Mouse (Mus musculus): ENCODE results near the gene Ltb. TPM values are rescaled to one million over a fixed set of nuclear protein-coding genes. Genes with fewer than 3 reads are reported as not detected.

Gene Ltb
- polyA plus RNA-seq, 1 experiment, result 12.1 TPM

GRCm38 (mm10) chr17:35200398-35200797 is 6.2 kb downstream of the Ltb start:
- Histone ChIP-seq H3K27me3 (replicated peaks) (peaks cover 15% of the 10 kb centered on the region), H3K9me3 (no peaks in the 10 kb centered on the region), H3K4me3 (replicated peaks) (peak overlapping the region; percentile 95), H3K4me1 (peaks cover 89% of the 10 kb centered on the region), H3K36me3 (replicated peaks; ENCODE audit: low read length) (peaks cover 16% of the 10 kb centered on the region)
- TF ChIP-seq GATA1 (IDR thresholded peaks at IDR 0.05; ENCODE audit: borderline replicate concordance, low read length) (no peak), FLI1 (IDR thresholded peaks at IDR 0.05; ENCODE audit: low read length) (no peak; the same call in 1 of the 2 replicates)

GRCm38 (mm10) chr17:35201128-35201527 is 6.9 kb downstream of the Ltb start:
- Histone ChIP-seq H3K36me3 (replicated peaks; ENCODE audit: low read length) (peaks cover 16% of the 10 kb centered on the region), H3K4me1 (peaks cover 82% of the 10 kb centered on the region), H3K27me3 (replicated peaks) (peaks cover 15% of the 10 kb centered on the region), H3K9me3 (no peaks in the 10 kb centered on the region), H3K4me3 (replicated peaks) (peak overlapping the region; percentile 95)
- TF ChIP-seq GATA1 (IDR thresholded peaks at IDR 0.05; ENCODE audit: borderline replicate concordance, low read length) (no peak), FLI1 (IDR thresholded peaks at IDR 0.05; ENCODE audit: low read length) (no peak)

- Histone ChIP-seq H3K4me1 (peaks cover 76% of the 10 kb centered on the region), H3K36me3 (replicated peaks; ENCODE audit: low read length) (peaks cover 16% of the 10 kb centered on the region), H3K9me3 (no peaks in the 10 kb centered on the region), H3K4me3 (replicated peaks) (peak within 1 kb of the TSS; percentile 95), H3K27me3 (replicated peaks) (peaks cover 15% of the 10 kb centered on the region)
- no peak for TF ChIP-seq FLI1 (IDR thresholded peaks at IDR 0.05; ENCODE audit: low read length)
- TF ChIP-seq GATA1 (IDR thresholded peaks at IDR 0.05; ENCODE audit: borderline replicate concordance, low read length), result no peak
Measured at GRCm38 (mm10) chr17:35201787-35202186, 7.5 kb downstream of the Ltb start, which contains the start of gene Tnf. Tnf (minus strand) TSS chr17:35202007.

- peaks cover 16% of the 10 kb centered on the region for H3K36me3 ChIP-seq (replicated peaks; ENCODE audit: low read length)
- peaks cover 15% of the 10 kb centered on the region for H3K27me3 ChIP-seq (replicated peaks)
- H3K9me3 ChIP-seq, result no peaks in the 10 kb centered on the region
- TF ChIP-seq GATA1 (IDR thresholded peaks at IDR 0.05; ENCODE audit: borderline replicate concordance, low read length), result no peak
- peak overlapping the region; percentile 95 for H3K4me3 ChIP-seq (replicated peaks)
- H3K4me1 ChIP-seq, result peaks cover 71% of the 10 kb centered on the region
Measured at GRCm38 (mm10) chr17:35202442-35202841, 8.2 kb downstream of the Ltb start.

- Histone ChIP-seq H3K4me1 (peaks cover 74% of the 10 kb centered on the region), H3K27me3 (replicated peaks) (peaks cover 15% of the 10 kb centered on the region), H3K4me3 (replicated peaks) (no peak within 1 kb of the TSS)
Measured at GRCm38 (mm10) chr17:35204494-35205379, 10.5 kb downstream of the Ltb start, which contains the start of gene Lta. Lta (minus strand) TSS chr17:35205351.

GRCm38 (mm10) chr17:35205380-35205769 is 11.1 kb downstream of the Ltb start:
- Histone ChIP-seq H3K36me3 (replicated peaks; ENCODE audit: low read length) (no peaks in the 10 kb centered on the region), H3K4me3 (replicated peaks) (no peak overlapping the region), H3K4me1 (peaks cover 74% of the 10 kb centered on the region), H3K9me3 (no peaks in the 10 kb centered on the region), H3K27me3 (replicated peaks) (peaks cover 15% of the 10 kb centered on the region)
- no peak for TF ChIP-seq FLI1 (IDR thresholded peaks at IDR 0.05; ENCODE audit: low read length)
- TF ChIP-seq GATA1 (IDR thresholded peaks at IDR 0.05; ENCODE audit: borderline replicate concordance, low read length), result no peak

More at GRCm38 (mm10) chr17:35204494-35205379, 10.5 kb downstream of the Ltb start, which contains the start of gene Lta:
- H3K9me3 ChIP-seq, result no peaks in the 10 kb centered on the region
- no peak for TF ChIP-seq GATA1 (IDR thresholded peaks at IDR 0.05; ENCODE audit: borderline replicate concordance, low read length)
- TF ChIP-seq FLI1 (IDR thresholded peaks at IDR 0.05; ENCODE audit: low read length), result no peak
- peaks cover 6% of the 10 kb centered on the region for H3K36me3 ChIP-seq (replicated peaks; ENCODE audit: low read length)

- Histone ChIP-seq H3K36me3 (replicated peaks; ENCODE audit: low read length) (no peaks in the 10 kb centered on the region), H3K9me3 (no peaks in the 10 kb centered on the region), H3K4me1 (peaks cover 57% of the 10 kb centered on the region), H3K4me3 (replicated peaks) (peak overlapping the region; percentile 73), H3K27me3 (replicated peaks) (peaks cover under 1% of the 10 kb centered on the region)
- TF ChIP-seq GATA1 (IDR thresholded peaks at IDR 0.05; ENCODE audit: borderline replicate concordance, low read length), result no peak
- no peak for TF ChIP-seq FLI1 (IDR thresholded peaks at IDR 0.05; ENCODE audit: low read length)
Measured at GRCm38 (mm10) chr17:35209785-35210535, 15.7 kb downstream of the Ltb start.

GRCm38 (mm10) chr17:35210593-35210992 is 16.4 kb downstream of the Ltb start:
- Histone ChIP-seq H3K27me3 (replicated peaks) (no peaks in the 10 kb centered on the region), H3K9me3 (no peaks in the 10 kb centered on the region), H3K4me3 (replicated peaks) (no peak overlapping the region), H3K4me1 (peaks cover 58% of the 10 kb centered on the region), H3K36me3 (replicated peaks; ENCODE audit: low read length) (no peaks in the 10 kb centered on the region)
- TF ChIP-seq FLI1 (IDR thresholded peaks at IDR 0.05; ENCODE audit: low read length), result no peak
- no peak for TF ChIP-seq GATA1 (IDR thresholded peaks at IDR 0.05; ENCODE audit: borderline replicate concordance, low read length)

- Histone ChIP-seq H3K4me3 (replicated peaks) (no peak overlapping the region), H3K36me3 (replicated peaks; ENCODE audit: low read length) (peaks cover 2% of the 10 kb centered on the region), H3K4me1 (peaks cover 75% of the 10 kb centered on the region), H3K27me3 (replicated peaks) (no peaks in the 10 kb centered on the region), H3K9me3 (no peaks in the 10 kb centered on the region)
- TF ChIP-seq FLI1 (IDR thresholded peaks at IDR 0.05; ENCODE audit: low read length), result no peak
- no peak for TF ChIP-seq GATA1 (IDR thresholded peaks at IDR 0.05; ENCODE audit: borderline replicate concordance, low read length)
Measured at GRCm38 (mm10) chr17:35213071-35213470, 18.8 kb downstream of the Ltb start.
